Mouse (Mus musculus) erythroblast, embryonic 14.5 days (primary cell): ENCODE measurements around the gene Dap. TPM values are rescaled to one million over a fixed set of nuclear protein-coding genes. Genes with fewer than 3 reads are reported as not detected.

ENCODE experiments used
- H3K27me3 ChIP-seq: 2 replicates; pipeline ENCODE4 v1.6.1; 2012; ENCODE audit warnings: inconsistent platforms; ENCODE audit not compliant: control insufficient read depth
- H3K36me3 ChIP-seq: 2 replicates; pipeline ENCODE4 v1.6.1; 2012; ENCODE audit warnings: mild to moderate bottlenecking, inconsistent platforms; ENCODE audit not compliant: control insufficient read depth
- H3K4me1 ChIP-seq: 2 replicates; pipeline ENCODE4 v1.6.1; 2012; ENCODE audit warnings: inconsistent platforms; ENCODE audit not compliant: control insufficient read depth
- H3K4me3 ChIP-seq: replicated peaks from 2 replicates; pipeline ENCODE3; 2012; ENCODE audit warnings: moderate library complexity, mild to moderate bottlenecking, inconsistent platforms
- H3K9me3 ChIP-seq: 2 replicates; pipeline ENCODE4 v1.6.1; 2012; ENCODE audit warnings: low read length, inconsistent platforms, mixed read lengths; ENCODE audit not compliant: control insufficient read depth
- GATA1 ChIP-seq: IDR thresholded peaks from 2 replicates; pipeline ENCODE4 v1.6.1; 2012; ENCODE audit warnings: low read length, inconsistent platforms, mixed read lengths
- TAL1 ChIP-seq: IDR thresholded peaks from 3 replicates; pipeline ENCODE4 v1.6.1; 2012; ENCODE audit warnings: low read length, inconsistent platforms, mixed read lengths
- polyA plus RNA-seq: library from polyadenylated mRNA; stranded (reverse); fragments of >175 nt; gene quantifications from 2 replicates; pipeline ENCODE4 v1.2.3, GENCODE M21; 2012

Dap gene
- polyA plus RNA-seq, 1 experiment = 2.0 TPM

GRCm38 (mm10) chr15:31254939-31255535, 30.9 kb downstream of the Dap start:
- Histone ChIP-seq H3K4me1 (peaks cover 20% of the 10 kb centered on the region), H3K36me3 (peaks cover 4% of the 10 kb centered on the region; the same call in 1 of the 2 replicates), H3K4me3 (no peak overlapping the region), H3K9me3 (no peaks in the 10 kb centered on the region), H3K27me3 (no peaks in the 10 kb centered on the region)
- TF ChIP-seq GATA1 (no peak), TAL1 (no peak)

DNA sequence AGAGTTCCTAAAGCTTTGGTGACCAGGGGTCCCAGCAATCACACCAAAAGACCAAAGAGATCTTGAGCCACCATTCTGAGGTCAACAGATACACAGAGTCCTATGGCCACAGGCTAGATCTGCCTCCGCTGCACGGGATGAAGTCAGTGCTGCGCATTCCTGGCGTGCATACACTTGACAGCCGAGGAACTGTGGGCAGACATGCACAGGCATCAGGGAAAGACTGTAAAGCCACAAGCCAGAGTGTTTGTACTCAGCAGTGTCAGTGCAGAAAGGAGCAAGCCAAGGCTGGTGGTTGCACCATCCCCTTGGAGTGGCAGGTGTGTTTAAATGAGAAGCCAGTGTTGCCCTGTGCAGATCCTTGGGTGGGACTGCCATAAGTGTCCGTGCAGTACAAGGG, 31.6 kb downstream of the Dap start:
- Histone ChIP-seq H3K4me3 (no peak overlapping the region), H3K36me3 (peaks cover 4% of the 10 kb centered on the region; the same call in 1 of the 2 replicates), H3K27me3 (no peaks in the 10 kb centered on the region), H3K9me3 (no peaks in the 10 kb centered on the region), H3K4me1 (peaks cover 20% of the 10 kb centered on the region)
- TF ChIP-seq TAL1 (no peak), GATA1 (no peak)

DNA sequence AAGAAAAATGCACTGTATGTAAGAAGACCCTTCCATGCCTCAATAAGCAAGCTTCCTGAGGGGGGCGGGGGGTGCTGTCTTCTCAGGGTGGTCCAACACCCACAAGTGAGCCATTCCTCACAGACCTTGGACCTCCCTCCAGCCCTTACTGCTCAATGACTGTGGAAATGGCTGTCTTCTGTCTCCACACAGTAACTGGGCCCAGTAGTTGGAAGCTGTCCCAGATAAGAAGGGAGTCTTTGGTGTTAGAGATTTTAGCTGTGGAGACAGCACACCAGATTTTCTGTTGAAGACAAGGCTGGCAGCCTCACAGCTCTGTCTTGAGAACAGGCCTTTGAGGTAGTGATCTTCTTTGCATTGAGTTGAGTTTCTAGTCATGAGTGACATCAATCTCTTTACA, 33.2 kb downstream of the Dap start:
- Histone ChIP-seq H3K4me1 (peaks cover 13% of the 10 kb centered on the region), H3K36me3 (peaks cover 4% of the 10 kb centered on the region; the same call in 1 of the 2 replicates), H3K4me3 (no peak overlapping the region), H3K9me3 (no peaks in the 10 kb centered on the region), H3K27me3 (no peaks in the 10 kb centered on the region)
- TF ChIP-seq GATA1 = no peak
- no peak for TF ChIP-seq TAL1

- H3K36me3 ChIP-seq = peaks cover 4% of the 10 kb centered on the region; the same call in 1 of the 2 replicates
Measured at GRCm38 (mm10) chr15:31258029-31258692, 34.0 kb downstream of the Dap start.

DNA sequence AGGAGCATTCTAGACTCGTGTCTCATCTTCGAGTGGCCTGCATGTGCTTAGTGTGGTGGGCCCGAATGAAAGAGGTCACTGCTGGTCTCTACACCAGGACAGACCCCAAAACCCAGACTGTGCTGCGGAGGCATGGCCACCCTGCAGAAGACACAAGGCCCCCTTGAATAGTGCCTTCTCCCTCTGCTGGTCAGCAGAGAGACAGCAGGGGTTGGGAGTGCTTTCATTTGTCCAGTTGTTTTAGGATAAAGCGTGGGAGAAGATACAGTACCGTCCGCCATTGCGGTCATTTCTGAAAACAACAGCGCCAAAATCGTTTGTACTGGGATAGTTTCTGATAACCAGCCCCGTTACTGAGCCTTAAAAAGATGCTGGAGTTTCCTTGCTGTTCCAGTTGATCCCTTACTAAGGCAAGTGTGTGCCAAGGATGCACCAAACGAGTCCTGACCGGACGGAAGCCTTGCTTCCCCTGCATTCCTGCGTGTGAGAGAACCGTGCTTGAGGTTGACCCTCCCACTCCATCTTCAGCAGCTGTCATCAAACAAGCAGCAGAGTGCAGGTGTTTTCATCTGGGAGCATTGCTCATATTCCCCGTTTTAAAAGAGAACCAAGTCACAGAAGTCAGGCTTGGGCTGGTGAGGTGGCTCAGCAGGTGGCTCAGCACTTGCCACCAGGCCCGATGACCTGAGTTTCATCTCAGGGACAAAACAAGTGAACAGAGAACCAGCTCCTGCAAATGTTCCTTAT, 34.8 kb downstream of the Dap start:
- no peaks in the 10 kb centered on the region for H3K9me3 ChIP-seq
- peaks cover 4% of the 10 kb centered on the region; the same call in 1 of the 2 replicates for H3K36me3 ChIP-seq
- no peaks in the 10 kb centered on the region for H3K4me1 ChIP-seq
- TF ChIP-seq TAL1 (no peak), GATA1 (no peak)
- H3K4me3 ChIP-seq = no peak overlapping the region
- no peaks in the 10 kb centered on the region for H3K27me3 ChIP-seq

More at GRCm38 (mm10) chr15:31258029-31258692, 34.0 kb downstream of the Dap start:
- Histone ChIP-seq H3K4me3 (no peak overlapping the region), H3K27me3 (no peaks in the 10 kb centered on the region), H3K4me1 (peaks cover 5% of the 10 kb centered on the region), H3K9me3 (no peaks in the 10 kb centered on the region)
- TF ChIP-seq TAL1 (no peak), GATA1 (no peak)

DNA sequence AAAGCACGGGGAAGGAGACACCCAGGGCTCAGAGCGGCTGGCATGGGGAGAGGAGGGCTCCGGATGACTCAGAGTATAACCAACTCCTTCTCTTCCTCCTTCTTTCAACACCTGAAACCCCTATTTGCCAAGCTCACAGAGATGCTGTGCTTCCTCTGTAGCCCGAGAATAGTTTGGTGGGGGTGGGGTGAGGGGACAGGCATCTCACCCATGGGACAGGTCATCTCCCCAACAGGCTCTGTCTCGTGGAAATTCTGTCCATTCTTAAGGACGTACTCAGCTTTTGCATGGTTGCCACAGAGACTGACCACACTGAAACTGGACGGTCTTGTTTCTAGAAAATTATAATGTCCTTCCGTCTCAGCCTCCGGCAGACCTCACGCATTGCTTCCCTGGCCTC, 37.0 kb downstream of the Dap start:
- H3K4me3 ChIP-seq = no peak overlapping the region
- no peaks in the 10 kb centered on the region for H3K4me1 ChIP-seq
- no peaks in the 10 kb centered on the region; the same call in 1 of the 2 replicates for H3K36me3 ChIP-seq
- no peak for TF ChIP-seq TAL1
- TF ChIP-seq GATA1 = no peak
- no peaks in the 10 kb centered on the region for H3K27me3 ChIP-seq
- no peaks in the 10 kb centered on the region for H3K9me3 ChIP-seq

- H3K9me3 ChIP-seq = no peaks in the 10 kb centered on the region
- TF ChIP-seq TAL1 = no peak
- no peak for TF ChIP-seq GATA1
- no peak overlapping the region for H3K4me3 ChIP-seq
- no peaks in the 10 kb centered on the region for H3K27me3 ChIP-seq
- H3K36me3 ChIP-seq = no peaks in the 10 kb centered on the region; the same call in 1 of the 2 replicates
- no peaks in the 10 kb centered on the region for H3K4me1 ChIP-seq
Measured at GRCm38 (mm10) chr15:31262361-31262760, 38.2 kb downstream of the Dap start.

- H3K9me3 ChIP-seq = no peaks in the 10 kb centered on the region
- H3K4me1 ChIP-seq = no peaks in the 10 kb centered on the region
- no peak overlapping the region for H3K4me3 ChIP-seq
- H3K36me3 ChIP-seq = no peaks in the 10 kb centered on the region; the same call in 1 of the 2 replicates
- TF ChIP-seq GATA1 = no peak
- no peaks in the 10 kb centered on the region for H3K27me3 ChIP-seq
Measured at GRCm38 (mm10) chr15:31264827-31265226, 40.7 kb downstream of the Dap start.

DNA sequence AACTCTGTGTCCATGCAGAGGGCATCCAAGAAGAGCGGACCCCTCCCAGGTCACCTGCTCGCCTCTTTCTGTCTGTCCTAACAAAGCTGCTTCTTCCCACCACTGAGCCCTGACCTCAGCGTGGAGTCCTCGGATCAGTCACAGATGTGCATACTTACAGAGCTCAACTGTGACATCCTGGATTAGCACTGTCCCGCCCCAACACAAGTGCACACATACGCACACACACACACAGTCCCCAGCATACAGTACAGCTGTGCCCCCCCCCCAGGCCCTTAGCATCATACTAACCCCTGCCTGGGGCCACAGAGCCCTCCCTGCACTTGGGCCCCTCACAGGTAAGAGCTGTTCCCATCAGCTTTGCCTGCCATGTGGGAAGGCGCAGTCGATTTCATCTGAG, 41.3 kb downstream of the Dap start:
- Histone ChIP-seq H3K36me3 (no peaks in the 10 kb centered on the region; the same call in 1 of the 2 replicates), H3K27me3 (no peaks in the 10 kb centered on the region), H3K9me3 (no peaks in the 10 kb centered on the region), H3K4me1 (no peaks in the 10 kb centered on the region), H3K4me3 (no peak overlapping the region)
- TF ChIP-seq TAL1 (no peak), GATA1 (no peak)
